Mouse (Mus musculus): ENCODE results near the gene Lrch1. TPM values are rescaled to one million over a fixed set of nuclear protein-coding genes. Genes with fewer than 3 reads are reported as not detected.

Lrch1 gene
- total RNA-seq, 1 experiment from 2014 or later, result 15.9 TPM

- ATAC-seq (replicated peaks; ENCODE audit: low read depth, poor library complexity, severe bottlenecking), result no peak
These were observed 20.6 kb downstream of the Lrch1 start for GRCm38 (mm10) chr14:74926899-74927571.

DNA sequence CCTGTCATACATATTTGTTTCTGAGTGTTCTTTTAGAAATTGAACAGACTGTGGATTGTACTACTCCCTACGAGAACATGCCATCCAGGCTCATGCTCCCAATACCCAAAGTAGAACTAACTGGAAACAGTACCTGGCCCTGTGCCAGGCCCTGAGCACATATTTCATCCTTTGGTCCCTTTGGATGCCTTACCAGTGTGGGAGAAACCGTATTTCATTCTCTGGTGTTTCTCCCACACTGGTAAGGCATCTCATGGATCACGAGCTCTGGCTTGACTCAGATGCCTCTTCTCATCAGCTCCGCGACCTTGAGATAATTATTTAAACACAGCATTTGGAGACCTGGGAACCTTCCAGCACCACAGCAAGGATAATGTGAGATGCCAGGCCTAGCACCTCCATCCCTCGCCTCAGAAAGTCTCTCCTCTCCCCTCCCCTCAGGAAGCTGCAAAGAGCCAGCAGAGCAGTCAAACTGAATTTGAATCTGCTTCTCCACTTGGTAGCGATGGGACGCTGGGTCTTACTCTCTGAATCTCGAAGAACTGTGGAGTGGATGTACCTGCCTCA, 21.6 kb downstream of the Lrch1 start:
- no peak for ATAC-seq (replicated peaks; ENCODE audit: low read depth, poor library complexity, severe bottlenecking)

DNA sequence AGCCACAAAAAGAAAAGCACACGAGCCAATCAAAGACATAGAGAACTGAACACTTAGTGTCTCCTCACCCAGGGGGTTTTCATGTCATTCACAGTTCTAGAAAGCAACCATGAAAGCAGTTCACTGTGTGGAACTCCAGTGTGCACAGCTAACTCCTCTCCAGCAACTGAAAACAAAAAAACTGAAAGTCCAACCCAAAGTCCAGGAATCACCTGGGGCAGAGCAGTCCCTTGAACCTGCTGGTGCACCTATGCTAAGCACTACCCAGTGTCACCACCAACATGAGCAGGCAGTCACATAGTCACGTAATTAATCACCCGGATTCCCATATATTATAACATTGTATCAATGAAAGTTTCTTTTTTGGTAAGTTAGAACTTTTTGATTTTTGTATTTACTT, 23.2 kb downstream of the Lrch1 start:
- no peak for ATAC-seq (replicated peaks; ENCODE audit: low read depth, poor library complexity, severe bottlenecking)

GRCm38 (mm10) chr14:74924031-74924430, 23.6 kb downstream of the Lrch1 start:
- ATAC-seq (replicated peaks; ENCODE audit: low read depth, poor library complexity, severe bottlenecking), result no peak

DNA sequence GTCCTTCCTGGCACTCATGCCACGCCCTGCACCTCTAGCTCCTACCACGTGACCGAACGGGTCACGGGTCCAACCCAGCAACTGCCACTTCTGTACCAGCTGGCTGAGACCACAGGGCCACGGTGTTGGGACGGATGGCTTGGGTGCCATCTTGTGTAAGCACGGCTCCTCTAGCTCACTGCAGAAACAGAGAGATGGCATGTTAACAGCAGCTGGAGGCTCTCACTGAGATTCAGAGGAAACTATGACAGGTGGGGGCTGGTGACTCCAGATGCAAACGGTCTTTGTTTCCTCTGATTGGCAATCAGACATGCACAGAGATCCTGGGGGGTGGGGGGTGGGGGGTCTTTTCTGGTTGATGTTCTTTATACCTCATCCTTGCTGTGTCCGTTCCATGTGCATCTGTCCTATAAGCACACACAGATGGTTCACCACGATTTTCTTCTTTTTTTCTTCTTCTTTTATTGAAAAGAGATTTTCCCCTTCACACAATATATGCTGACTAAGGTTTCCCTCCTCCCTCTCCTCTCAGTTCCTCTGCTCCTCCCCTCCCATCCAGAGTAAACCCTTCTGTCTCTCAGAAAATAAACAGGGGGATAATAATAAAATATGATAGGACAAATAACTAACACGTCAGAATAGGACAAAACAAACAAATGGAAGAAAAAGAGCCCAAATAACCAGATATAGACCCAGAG, 25.5 kb downstream of the Lrch1 start:
- peak; percentile 20; the same call in 1 of the 2 replicates for ATAC-seq (replicated peaks; ENCODE audit: low read depth, poor library complexity, severe bottlenecking)

DNA sequence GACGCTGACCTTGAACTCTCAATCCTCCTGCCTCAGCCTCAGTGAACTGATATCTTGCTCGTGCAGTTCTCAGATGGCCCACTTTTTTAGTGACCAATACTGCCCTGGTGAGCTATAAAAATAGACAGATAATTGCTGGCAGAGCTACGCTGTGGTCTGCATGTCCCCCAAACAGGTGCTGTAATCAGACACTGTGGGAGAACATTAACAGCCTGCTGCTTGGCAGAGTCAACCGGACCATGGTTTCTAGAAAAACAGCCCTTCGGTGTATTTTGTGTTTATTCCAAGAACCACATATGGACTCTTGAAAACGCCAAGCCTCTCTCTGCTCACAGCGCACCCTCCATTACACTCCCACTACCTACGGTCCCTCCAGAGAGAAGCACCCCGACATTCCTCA, 26.2 kb downstream of the Lrch1 start:
- ATAC-seq (replicated peaks; ENCODE audit: low read depth, poor library complexity, severe bottlenecking), result no peak

DNA sequence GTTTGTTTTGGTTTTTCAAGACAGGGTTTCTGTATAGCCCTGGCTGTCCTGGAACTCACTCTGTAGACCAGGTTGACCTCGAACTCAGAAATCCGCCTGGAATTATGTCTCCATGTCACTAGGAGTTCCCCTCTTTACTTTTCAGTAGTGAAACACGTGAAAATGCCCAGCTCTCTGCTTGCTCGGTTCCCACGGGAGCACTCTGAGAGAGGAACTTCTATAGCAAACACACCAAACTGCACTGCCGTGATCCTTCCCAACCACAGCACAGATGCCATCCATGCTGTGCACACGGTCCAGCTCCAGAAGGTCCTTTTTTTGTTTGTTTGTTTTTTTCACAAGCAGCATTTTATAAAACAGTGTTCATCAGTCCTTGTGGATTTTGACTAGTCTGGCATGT, 28.5 kb downstream of the Lrch1 start:
- ATAC-seq (replicated peaks; ENCODE audit: low read depth, poor library complexity, severe bottlenecking), result no peak

DNA sequence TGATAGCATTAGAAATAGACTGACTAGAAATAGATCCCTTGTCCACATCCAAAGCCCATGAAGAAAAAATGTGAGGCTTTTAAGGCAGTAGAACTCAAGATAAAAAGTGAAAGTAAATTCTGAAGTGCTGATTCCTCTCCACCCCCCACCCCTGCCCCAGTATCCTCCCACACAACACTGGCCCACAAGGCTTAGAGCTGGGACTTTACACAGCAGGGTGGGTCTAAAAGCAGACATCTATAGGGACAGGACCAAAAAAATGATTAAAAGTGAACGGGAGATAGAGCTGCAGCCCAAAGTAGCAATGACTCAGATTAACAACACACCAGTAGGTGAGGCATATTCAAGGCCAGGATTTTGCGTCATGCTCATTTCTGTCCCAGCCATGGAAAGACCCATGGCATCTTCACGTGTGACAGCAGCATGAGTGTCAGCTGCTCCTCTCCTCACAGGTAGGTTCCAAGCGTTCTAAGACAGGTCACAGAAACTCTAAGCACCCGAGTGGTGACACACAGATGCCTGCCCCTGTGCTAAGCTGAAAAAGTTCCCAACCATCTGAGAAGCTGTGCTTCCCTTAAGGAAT, 29.1 kb downstream of the Lrch1 start:
- ATAC-seq (replicated peaks; ENCODE audit: low read depth, poor library complexity, severe bottlenecking), result no peak

DNA sequence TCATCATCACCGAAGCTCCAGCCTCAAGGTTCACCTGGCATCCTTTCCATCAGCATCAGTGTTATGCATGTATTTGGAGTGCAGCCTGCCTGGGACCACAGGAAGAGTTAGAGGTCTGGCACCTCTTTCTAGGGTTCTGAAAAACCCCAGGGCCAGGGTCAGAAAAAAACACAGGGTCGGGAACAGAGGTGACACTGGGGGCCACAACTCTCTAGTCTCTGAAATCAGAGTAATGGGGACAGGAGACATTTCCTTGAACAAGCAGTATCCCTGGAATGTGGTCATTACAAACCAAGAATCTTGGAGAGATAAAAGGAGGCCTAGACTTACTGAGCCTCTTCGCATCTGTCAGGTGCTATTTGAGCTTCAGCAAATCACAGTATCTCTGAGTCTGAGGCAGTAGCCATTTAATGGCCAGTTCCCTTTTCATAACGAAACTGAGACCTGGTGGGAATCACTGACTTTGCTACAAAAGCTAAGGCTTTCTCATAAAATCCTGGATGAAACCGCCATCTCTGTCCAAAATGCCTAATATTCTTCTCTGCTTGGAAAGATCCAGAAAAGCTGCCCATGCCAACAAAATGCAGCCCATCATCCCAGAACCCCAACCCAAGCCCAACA, 30.1 kb downstream of the Lrch1 start:
- no peak for ATAC-seq (replicated peaks; ENCODE audit: low read depth, poor library complexity, severe bottlenecking)

- no peak for ATAC-seq (replicated peaks; ENCODE audit: low read depth, poor library complexity, severe bottlenecking)
These were observed 31.0 kb downstream of the Lrch1 start for GRCm38 (mm10) chr14:74916691-74917090.

- ATAC-seq (replicated peaks; ENCODE audit: low read depth, poor library complexity, severe bottlenecking), result no peak
These were observed 31.6 kb downstream of the Lrch1 start for GRCm38 (mm10) chr14:74916075-74916474.

DNA sequence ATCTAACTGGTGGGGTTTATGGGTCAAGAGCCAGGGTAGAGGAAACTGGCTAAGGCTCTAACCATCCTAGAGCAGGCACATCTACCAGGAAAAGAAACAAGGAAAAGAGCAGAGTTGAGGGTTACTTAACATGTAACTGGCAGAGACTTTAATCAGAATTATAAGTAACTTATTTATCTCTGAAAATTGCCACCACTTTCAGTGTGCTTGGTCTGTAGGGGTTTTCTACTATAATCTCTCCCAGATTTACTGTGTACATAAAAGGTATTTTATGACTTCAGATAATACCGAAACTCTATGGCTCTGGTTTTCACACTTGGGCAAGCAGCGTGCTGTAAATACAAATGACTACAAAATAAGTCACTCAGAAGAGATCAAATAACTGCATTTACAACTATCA, 32.0 kb downstream of the Lrch1 start:
- ATAC-seq (replicated peaks; ENCODE audit: low read depth, poor library complexity, severe bottlenecking), result no peak

DNA sequence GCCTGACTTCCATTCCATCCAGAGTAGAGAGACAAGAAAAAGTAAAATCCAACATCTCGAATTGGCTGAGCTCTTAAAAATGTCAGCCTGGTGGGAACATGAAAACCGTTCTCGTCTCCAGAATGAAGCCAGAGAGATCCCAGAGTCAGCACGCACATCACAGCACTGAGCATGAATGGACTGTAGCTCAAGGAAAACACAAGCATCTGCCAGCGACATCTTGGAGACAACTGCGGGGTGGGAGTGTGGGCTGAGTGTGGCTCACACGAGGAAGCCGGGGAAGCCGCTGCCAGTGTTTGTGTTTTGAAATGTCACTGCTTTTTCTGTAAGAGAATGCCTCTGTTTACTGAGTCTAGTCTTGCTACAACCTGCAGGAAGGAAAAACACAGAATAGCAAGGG, 32.7 kb downstream of the Lrch1 start:
- ATAC-seq (replicated peaks; ENCODE audit: low read depth, poor library complexity, severe bottlenecking), result no peak

GRCm38 (mm10) chr14:74913381-74914230, 34.1 kb downstream of the Lrch1 start:
- ATAC-seq (replicated peaks; ENCODE audit: low read depth, poor library complexity, severe bottlenecking), result peak; percentile 48; the same call in 1 of the 2 replicates

DNA sequence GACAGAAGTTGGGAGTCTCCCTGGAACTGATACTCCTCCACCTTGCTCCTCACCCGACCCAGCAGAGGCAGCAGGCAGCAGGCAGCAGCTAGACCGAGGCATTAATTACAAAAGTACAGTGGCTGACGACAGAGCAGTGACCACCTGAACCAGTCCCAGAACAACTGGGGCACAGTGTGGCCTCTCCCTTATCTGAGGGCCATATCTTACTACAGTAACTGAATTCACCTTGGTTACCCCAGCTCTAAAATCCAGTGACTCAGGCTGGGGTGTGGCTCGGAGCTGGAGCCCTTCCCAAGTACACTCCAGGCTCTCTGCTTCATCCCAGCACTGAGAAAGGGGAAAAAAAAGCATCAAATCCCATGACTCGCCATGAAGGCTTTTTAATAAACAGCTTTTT, 37.3 kb downstream of the Lrch1 start:
- no peak for ATAC-seq (replicated peaks; ENCODE audit: low read depth, poor library complexity, severe bottlenecking)

- no peak for ATAC-seq (replicated peaks; ENCODE audit: low read depth, poor library complexity, severe bottlenecking)
These were observed 38.7 kb downstream of the Lrch1 start for GRCm38 (mm10) chr14:74909021-74909420.

GRCm38 (mm10) chr14:74908250-74908649, 39.4 kb downstream of the Lrch1 start:
- ATAC-seq (replicated peaks; ENCODE audit: low read depth, poor library complexity, severe bottlenecking), result peak; percentile 79

GRCm38 (mm10) chr14:74907706-74908105, 40.0 kb downstream of the Lrch1 start:
- ATAC-seq (replicated peaks; ENCODE audit: low read depth, poor library complexity, severe bottlenecking), result no peak

DNA sequence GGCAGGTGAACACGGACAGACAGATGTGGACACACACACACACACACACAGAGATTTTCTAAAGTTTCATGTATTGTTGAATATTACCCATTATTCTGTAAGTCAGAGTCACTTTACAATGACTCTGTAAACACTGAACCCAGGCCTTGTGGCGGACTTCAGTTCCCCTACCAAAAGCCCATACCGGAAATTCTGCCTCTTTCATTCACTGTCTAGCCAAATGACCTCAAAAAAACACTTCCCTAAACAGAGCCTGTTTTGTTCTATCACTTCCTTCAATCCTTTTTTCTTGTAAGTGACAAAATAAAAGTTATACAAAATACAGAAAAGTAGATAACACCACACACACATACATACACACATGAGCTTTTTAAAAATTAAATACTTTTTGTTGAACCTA, 41.7 kb downstream of the Lrch1 start:
- peak; percentile 71 for ATAC-seq (replicated peaks; ENCODE audit: low read depth, poor library complexity, severe bottlenecking)

- ATAC-seq (replicated peaks; ENCODE audit: low read depth, poor library complexity, severe bottlenecking), result no peak
These were observed 43.2 kb downstream of the Lrch1 start for GRCm38 (mm10) chr14:74904442-74904841.
